Mouse (Mus musculus) CH12.LX (cell line): Measurements from ENCODE around the gene Insig1. TPM values are rescaled to one million over a fixed set of nuclear protein-coding genes. Genes with fewer than 3 reads are reported as not detected.

Source experiments
- DNase-seq: peaks from one replicate; pipeline ENCODE4 v3.0.0-alpha.2; 2013; ENCODE audit errors: extremely low read depth
- H3K27ac ChIP-seq: 2 replicates; pipeline ENCODE4 v1.5.1; 2012; ENCODE audit warnings: low read depth, mild to moderate bottlenecking, control low read depth, moderate library complexity; ENCODE audit not compliant: insufficient read depth
- H3K27me3 ChIP-seq: replicated peaks from 2 replicates; pipeline ENCODE3; 2012; ENCODE audit warnings: inconsistent platforms
- H3K36me3 ChIP-seq, 2 experiments: replicated peaks in 1 of 2; 2 replicates each; pipeline versions ENCODE3 to v1.6.1; 2012; ENCODE audit warnings: inconsistent platforms in 1 of 2, low read length in 1 of 2, mild to moderate bottlenecking in 1 of 2, mixed read lengths in 1 of 2, moderate library complexity in 1 of 2; ENCODE audit not compliant: control insufficient read depth in 1 of 2, insufficient read depth in 1 of 2
- H3K4me1 ChIP-seq, 2 experiments: 2 replicates each; pipeline ENCODE4 v1.6.1; 2012; ENCODE audit warnings: inconsistent platforms in 1 of 2, moderate library complexity in 1 of 2; ENCODE audit not compliant: insufficient read depth in 2 of 2, control insufficient read depth in 1 of 2
- H3K4me2 ChIP-seq: 2 replicates; pipeline ENCODE4 v1.6.1; 2012; ENCODE audit warnings: low read depth, mild to moderate bottlenecking, control low read depth; ENCODE audit not compliant: poor library complexity, insufficient read depth, severe bottlenecking
- H3K4me3 ChIP-seq, 3 experiments: fragments of 150-350 bp in 1 of 3; sonication (generic) in 1 of 3; replicated peaks in 1 of 3; 2 replicates each; pipeline versions ENCODE3 to v1.5.1; 2011 to 2012; ENCODE audit warnings: low read depth in 2 of 3, low read length in 2 of 3, mild to moderate bottlenecking in 2 of 3, moderate library complexity in 2 of 3, control low read depth in 1 of 3, improper control_type of control experiment in 1 of 3, inconsistent platforms in 1 of 3, mixed read lengths in 1 of 3; ENCODE audit not compliant: poor library complexity in 1 of 3
- H3K79me2 ChIP-seq: replicated peaks from 2 replicates; pipeline ENCODE4 v1.6.1; 2012; ENCODE audit warnings: mild to moderate bottlenecking, moderate library complexity; ENCODE audit not compliant: control insufficient read depth, poor library complexity, insufficient read depth, severe bottlenecking; ENCODE audit errors: extremely low read depth
- H3K9ac ChIP-seq: 2 replicates; pipeline ENCODE4 v1.6.1; 2012; ENCODE audit warnings: low read depth, mild to moderate bottlenecking, control low read depth, moderate library complexity; ENCODE audit not compliant: insufficient read depth
- H3K9me3 ChIP-seq: replicated peaks from 2 replicates; pipeline ENCODE3; 2012; ENCODE audit warnings: low read length, inconsistent platforms, mixed read lengths
- BHLHE40 ChIP-seq: IDR thresholded peaks from 2 replicates; pipeline ENCODE4 v1.6.1; 2011; ENCODE audit warnings: mild to moderate bottlenecking, low read depth, low read length, improper control_type of control experiment
- CHD2 ChIP-seq: IDR thresholded peaks from 2 replicates; pipeline ENCODE4 v1.6.1; 2011; ENCODE audit warnings: low read length, improper control_type of control experiment
- ELF1 ChIP-seq: IDR thresholded peaks from 2 replicates; pipeline ENCODE4 v1.6.1; 2014; ENCODE audit warnings: low read depth, mild to moderate bottlenecking, inconsistent platforms, low read length, improper control_type of control experiment
- EP300 ChIP-seq: IDR thresholded peaks from 2 replicates; pipeline ENCODE4 v1.6.1; 2011; ENCODE audit warnings: low read length, improper control_type of control experiment
- ETS1 ChIP-seq: conservative IDR thresholded peaks from 2 replicates; pipeline ENCODE4 v1.6.1; 2012; ENCODE audit warnings: low read depth, mild to moderate bottlenecking, inconsistent platforms, low read length, improper control_type of control experiment, moderate library complexity
- GABPA ChIP-seq: IDR thresholded peaks from 2 replicates; pipeline ENCODE4 v1.6.1; 2012; ENCODE audit warnings: low read depth, low read length, improper control_type of control experiment, inconsistent platforms; ENCODE audit not compliant: insufficient replicate concordance
- KAT2A ChIP-seq: IDR thresholded peaks from 2 replicates; pipeline ENCODE4 v1.6.1; 2012; ENCODE audit warnings: low read length, improper control_type of control experiment, inconsistent platforms; ENCODE audit not compliant: insufficient replicate concordance
- MAFK ChIP-seq: IDR thresholded peaks from 2 replicates; pipeline ENCODE4 v1.6.1; 2011; ENCODE audit warnings: low read length, improper control_type of control experiment; ENCODE audit not compliant: insufficient replicate concordance
- MAZ ChIP-seq: IDR thresholded peaks from 2 replicates; pipeline ENCODE4 v1.6.1; 2012; ENCODE audit warnings: low read depth, mild to moderate bottlenecking, inconsistent platforms, low read length, improper control_type of control experiment, moderate library complexity
- MEF2A ChIP-seq: IDR thresholded peaks from 2 replicates; pipeline ENCODE4 v1.6.1; 2014; ENCODE audit warnings: low read depth, mild to moderate bottlenecking, inconsistent platforms, low read length, improper control_type of control experiment, borderline replicate concordance
- MXI1 ChIP-seq: IDR thresholded peaks from 2 replicates; pipeline ENCODE4 v1.6.1; 2011; ENCODE audit warnings: mild to moderate bottlenecking, low read depth, low read length, improper control_type of control experiment
- MYC ChIP-seq: IDR thresholded peaks from 2 replicates; pipeline ENCODE4 v1.6.1; 2011; ENCODE audit warnings: low read depth, mild to moderate bottlenecking, improper control_type of control experiment, low read length
- PAX5 ChIP-seq: IDR thresholded peaks from 2 replicates; pipeline ENCODE4 v1.6.1; 2012; ENCODE audit warnings: low read length, inconsistent platforms, mixed read lengths
- POLR2A ChIP-seq: IDR thresholded peaks from 2 replicates; pipeline ENCODE4 v1.6.1; 2011; ENCODE audit warnings: low read depth, mild to moderate bottlenecking, improper control_type of control experiment, low read length
- POLR2AphosphoS2 ChIP-seq: IDR thresholded peaks from 2 replicates; pipeline ENCODE4 v1.6.1; 2011; ENCODE audit warnings: low read depth, low read length, improper control_type of control experiment
- RCOR1 ChIP-seq: conservative IDR thresholded peaks from 2 replicates; pipeline ENCODE4 v1.6.1; 2012; ENCODE audit warnings: low read depth, mild to moderate bottlenecking, inconsistent platforms, low read length, improper control_type of control experiment
- SMC3 ChIP-seq: IDR thresholded peaks from 2 replicates; pipeline ENCODE4 v1.6.1; 2011; ENCODE audit warnings: low read depth, low read length, improper control_type of control experiment
- TBP ChIP-seq: conservative IDR thresholded peaks from 2 replicates; pipeline ENCODE4 v1.6.1; 2011; ENCODE audit warnings: low read depth, low read length, improper control_type of control experiment
- TCF12 ChIP-seq: IDR thresholded peaks from 2 replicates; pipeline ENCODE4 v1.6.1; 2014; ENCODE audit warnings: low read depth, mild to moderate bottlenecking, inconsistent platforms, low read length, improper control_type of control experiment
- USF1 ChIP-seq: IDR thresholded peaks from 2 replicates; pipeline ENCODE4 v1.6.1; 2014; ENCODE audit warnings: low read depth, mild to moderate bottlenecking, inconsistent platforms, low read length, improper control_type of control experiment
- USF2 ChIP-seq: conservative IDR thresholded peaks from 2 replicates; pipeline ENCODE4 v1.6.1; 2011; ENCODE audit warnings: low read depth, low read length, improper control_type of control experiment
- ZC3H11A ChIP-seq: IDR thresholded peaks from 2 replicates; pipeline ENCODE4 v1.6.1; 2012; ENCODE audit warnings: low read depth, mild to moderate bottlenecking, inconsistent platforms, low read length, improper control_type of control experiment
- ZKSCAN1 ChIP-seq: IDR thresholded peaks from 2 replicates; pipeline ENCODE4 v1.6.1; 2012; ENCODE audit warnings: low read depth, inconsistent platforms, low read length, improper control_type of control experiment, borderline replicate concordance
- ZMIZ1 ChIP-seq: IDR thresholded peaks from 2 replicates; pipeline ENCODE4 v1.6.1; 2012; ENCODE audit warnings: low read depth, mild to moderate bottlenecking, inconsistent platforms, low read length, improper control_type of control experiment
- dilution Hi-C: fragments of 300-500 bp; cut with MboI; formaldehyde crosslinking; loops from 2 replicates; pipeline ENCODE4 v1.14.3; 2020; ENCODE audit warnings: low sequenced_read_pairs; ENCODE audit not compliant: extremely low pct_unique_long_range_greater_than_20kb, extremely low pct_ligation_motif_present
- in situ Hi-C: fragments of 300-500 bp; cut with MboI; formaldehyde crosslinking; loops from 3 replicates; pipeline ENCODE4 v1.14.3; 2019; ENCODE audit warnings: low sequenced_read_pairs, low pct_ligation_motif_present, low pct_unique_long_range_greater_than_20kb, mixed read lengths
- polyA plus RNA-seq: library from polyadenylated mRNA; unstranded; fragments of >175 nt; gene quantifications from 2 replicates; pipeline ENCODE4 v1.2.1, GENCODE M21; 2012; ENCODE audit warnings: low read depth; ENCODE audit not compliant: insufficient read length
- total RNA-seq, 2 experiments: library from RNA; depleted of rRNA; stranded (reverse); fragments of 300-350 nt in 1 of 2; fragments of >200 nt in 1 of 2; gene quantifications; 2 replicates each; pipeline ENCODE4 v1.2.3; 2012 to 2014

Insig1 gene
- total and polyA plus RNA-seq, 3 experiments = 79.4 to 217 (median 96.9) TPM

DNA sequence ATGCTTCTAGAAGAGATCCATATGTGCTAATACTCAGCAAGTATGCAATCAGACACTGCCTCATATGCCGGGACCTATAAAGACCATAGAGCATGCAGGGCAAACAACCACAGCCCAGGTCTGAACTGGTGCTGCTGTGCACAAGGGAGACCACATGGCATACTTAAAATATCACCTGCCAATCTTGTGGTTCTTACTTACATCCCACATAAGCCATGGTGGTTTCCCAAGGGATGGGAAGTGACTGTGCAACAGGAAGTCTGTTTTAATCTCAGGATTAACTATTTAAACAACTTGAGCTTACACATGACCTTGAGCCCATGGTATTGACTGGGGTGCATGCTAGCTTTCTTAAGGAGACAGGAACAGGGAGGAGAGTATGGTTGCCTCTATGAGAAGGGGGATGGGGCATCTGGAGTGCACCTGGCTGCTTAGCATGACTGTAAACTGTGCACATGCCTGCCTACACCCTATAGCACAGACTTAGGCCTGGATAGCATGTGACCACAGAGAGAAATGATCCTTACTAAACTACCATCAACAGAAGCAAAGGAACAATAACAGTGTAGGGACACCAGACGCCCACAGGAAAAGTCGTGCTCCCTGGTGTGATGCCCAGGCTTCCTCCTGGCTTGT lies 7.1 kb upstream of the Insig1 start:
- Histone ChIP-seq H3K79me2 (no peaks in the 10 kb centered on the region), H3K27me3 (peaks cover 2% of the 10 kb centered on the region), H3K4me3 (no peak overlapping the region), H3K9ac (no peak overlapping the region), H3K36me3 (no peaks in the 10 kb centered on the region), H3K4me2 (no peak overlapping the region), H3K27ac (no peak overlapping the region), H3K9me3 (peaks cover 6% of the 10 kb centered on the region), H3K4me1 (peaks cover 10 to 44% of the 10 kb centered on the region in 2 experiments)
- in situ Hi-C loops (no loop called here), dilution Hi-C loops (no loop called here)
- no peak for TF ChIP-seq CHD2
- no peak; the same call in 1 of the 2 replicates for TF ChIP-seq TCF12
- TF ChIP-seq EP300 = no peak
- TF ChIP-seq ZKSCAN1 = no peak
- TF ChIP-seq TBP = no peak
- TF ChIP-seq POLR2A = no peak
- TF ChIP-seq GABPA = no peak
- 0 out of 2 replicates have a peak, but pooled peaks have one; percentile 21 for TF ChIP-seq ETS1
- TF ChIP-seq USF2 = no peak
- TF ChIP-seq SMC3 = no peak
- TF ChIP-seq KAT2A = no peak
- TF ChIP-seq RCOR1 = no peak
- no peak for TF ChIP-seq ZMIZ1
- TF ChIP-seq BHLHE40 = peak; percentile 45
- no peak for TF ChIP-seq PAX5
- TF ChIP-seq MAZ = no peak
- TF ChIP-seq MXI1 = no peak
- TF ChIP-seq MEF2A = no peak
- no peak for TF ChIP-seq POLR2AphosphoS2
- TF ChIP-seq MAFK = 0 out of 2 replicates have a peak, but pooled peaks have one; percentile 25
- no peak for TF ChIP-seq ELF1
- no peak for TF ChIP-seq MYC
- TF ChIP-seq USF1 = no peak
- no peak for TF ChIP-seq ZC3H11A
- DNase-seq = peak; percentile 43
